Mouse (Mus musculus) stomach, embryonic 15.5 days (tissue): ENCODE measurements around the gene Lep. TPM values are rescaled to one million over a fixed set of nuclear protein-coding genes. Genes with fewer than 3 reads are reported as not detected.

Experiments used
- ATAC-seq: fragments of 200-750 bp; cut with Nextera tagmentation; 2 replicates; pipeline ENCODE4 v1.8.0; 2017; ENCODE audit warnings: low read depth, moderate number of reproducible peaks, moderate TSS enrichment; ENCODE audit not compliant: insufficient read depth, low FRiP score
- H3K27ac ChIP-seq: fragments of 300-500 bp; sonication (generic); 2 replicates; pipeline ENCODE4 v1.5.1; 2015; ENCODE audit warnings: mild to moderate bottlenecking, inconsistent platforms
- H3K27me3 ChIP-seq: fragments of 300-500 bp; sonication (generic); replicated peaks from 2 replicates; pipeline ENCODE4 v1.6.1; 2015; ENCODE audit warnings: inconsistent platforms
- H3K36me3 ChIP-seq: fragments of 300-500 bp; sonication (generic); 2 replicates; pipeline ENCODE4 v1.6.1; 2015; ENCODE audit warnings: inconsistent platforms
- H3K4me1 ChIP-seq: fragments of 300-500 bp; sonication (generic); 2 replicates; pipeline ENCODE4 v1.6.1; 2015; ENCODE audit warnings: inconsistent platforms
- H3K4me2 ChIP-seq: fragments of 300-500 bp; sonication (generic); 2 replicates; pipeline ENCODE4 v1.6.1; 2015; ENCODE audit warnings: mild to moderate bottlenecking, inconsistent platforms
- H3K4me3 ChIP-seq: fragments of 300-500 bp; sonication (generic); replicated peaks from 2 replicates; pipeline ENCODE4 v1.5.1; 2015; ENCODE audit warnings: inconsistent platforms
- H3K9ac ChIP-seq: fragments of 300-500 bp; sonication (generic); 2 replicates; pipeline ENCODE4 v1.6.1; 2015; ENCODE audit warnings: inconsistent platforms
- H3K9me3 ChIP-seq: fragments of 300-500 bp; sonication (generic); 2 replicates; pipeline ENCODE4 v1.6.1; 2016; ENCODE audit warnings: inconsistent platforms
- WGBS: fragments of 180-500 bp; shearing (Covaris S2); methylation state at CpG from one replicate; pipeline ENCODE4 v1.1.7; 2015; 5-methylcytosine and 5-hydroxymethylcytosine counted together
- polyA plus RNA-seq: library from polyadenylated mRNA; unstranded; fragments of >200 nt; fragmentation: Nextera tagmentation; extraction: Ambion mirVana; gene quantifications from 2 replicates; pipeline ENCODE4 v1.2.1, GENCODE M21; 2015

Lep gene
- polyA plus RNA-seq, result not detected in 2 replicates

- no peaks in the 10 kb centered on the region for H3K27me3 ChIP-seq
- WGBS, result 77% methylated on average over 28 of the region's 28 CpGs
- no peaks in the 10 kb centered on the region for H3K36me3 ChIP-seq
- H3K9ac ChIP-seq, result no peak within 1 kb of the TSS
- no peaks in the 10 kb centered on the region for H3K9me3 ChIP-seq
- H3K4me3 ChIP-seq, result no peak within 1 kb of the TSS
- H3K4me2 ChIP-seq, result no peak within 1 kb of the TSS
- ATAC-seq, result no peak
- no peaks in the 10 kb centered on the region for H3K4me1 ChIP-seq
- H3K27ac ChIP-seq, result no peak within 1 kb of the TSS
Observed at GRCm38 (mm10) chr6:29059846-29060685, at the start of gene Lep. Gene Lep, plus strand, starts transcription at chr6:29060220.

DNA sequence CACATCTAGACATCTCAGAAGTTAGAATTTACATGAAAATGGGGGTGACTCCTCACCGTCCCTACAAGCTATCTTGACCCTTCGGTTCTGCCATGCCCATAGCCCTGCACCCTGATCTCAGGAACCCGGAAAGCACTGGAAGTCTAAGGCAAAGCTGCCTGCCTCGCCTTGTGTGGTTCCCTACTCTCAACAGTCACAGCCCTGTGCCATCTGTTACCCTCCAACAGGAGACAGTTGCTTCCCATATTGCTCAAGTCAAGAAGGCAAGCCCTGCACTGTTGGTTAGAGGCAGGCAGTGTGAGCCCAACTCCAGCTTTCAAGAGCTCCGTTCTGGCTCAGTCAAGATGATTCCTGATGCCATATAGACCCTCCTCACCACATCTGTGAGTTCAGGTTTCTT lies 48.4 kb upstream of the Lep start:
- H3K27me3 ChIP-seq, result no peaks in the 10 kb centered on the region
- no peak overlapping the region for H3K27ac ChIP-seq
- no peaks in the 10 kb centered on the region for H3K9me3 ChIP-seq
- 77% methylated on average over 5 of the region's 5 CpGs for WGBS
- H3K4me2 ChIP-seq, result no peak overlapping the region
- H3K4me1 ChIP-seq, result 0 out of 2 replicates have a peak, but pooled peaks cover 2% of the 10 kb centered on the region
- H3K9ac ChIP-seq, result no peak overlapping the region
- no peaks in the 10 kb centered on the region for H3K36me3 ChIP-seq
- H3K4me3 ChIP-seq, result no peak overlapping the region
- no peak for ATAC-seq

DNA sequence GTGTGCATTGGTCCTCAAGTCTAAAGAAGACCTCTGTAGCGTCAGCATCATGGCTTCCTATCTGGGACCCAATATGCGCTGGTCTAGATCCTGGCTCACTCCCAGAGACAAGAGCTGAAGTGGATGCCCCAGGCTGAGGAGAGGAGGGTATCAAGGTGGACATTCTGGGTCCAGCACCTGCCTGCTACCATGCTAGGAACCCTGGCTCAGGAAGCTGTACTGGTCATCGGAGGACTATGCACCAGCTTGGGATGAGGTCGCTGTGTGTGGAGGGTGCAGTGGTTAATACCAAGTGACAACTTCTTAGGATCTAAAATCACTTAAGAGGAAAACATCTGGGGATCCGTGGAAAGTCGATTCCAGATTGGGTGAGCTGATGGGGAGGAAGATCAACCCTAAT lies 46.8 kb upstream of the Lep start:
- Histone ChIP-seq H3K9me3 (no peaks in the 10 kb centered on the region), H3K4me3 (no peak overlapping the region), H3K36me3 (no peaks in the 10 kb centered on the region), H3K4me2 (no peak overlapping the region), H3K27me3 (no peaks in the 10 kb centered on the region), H3K9ac (no peak overlapping the region), H3K4me1 (0 out of 2 replicates have a peak, but pooled peaks cover 5% of the 10 kb centered on the region), H3K27ac (no peak overlapping the region)
- WGBS, result 90% methylated on average over 6 of the region's 6 CpGs
- no peak for ATAC-seq

DNA sequence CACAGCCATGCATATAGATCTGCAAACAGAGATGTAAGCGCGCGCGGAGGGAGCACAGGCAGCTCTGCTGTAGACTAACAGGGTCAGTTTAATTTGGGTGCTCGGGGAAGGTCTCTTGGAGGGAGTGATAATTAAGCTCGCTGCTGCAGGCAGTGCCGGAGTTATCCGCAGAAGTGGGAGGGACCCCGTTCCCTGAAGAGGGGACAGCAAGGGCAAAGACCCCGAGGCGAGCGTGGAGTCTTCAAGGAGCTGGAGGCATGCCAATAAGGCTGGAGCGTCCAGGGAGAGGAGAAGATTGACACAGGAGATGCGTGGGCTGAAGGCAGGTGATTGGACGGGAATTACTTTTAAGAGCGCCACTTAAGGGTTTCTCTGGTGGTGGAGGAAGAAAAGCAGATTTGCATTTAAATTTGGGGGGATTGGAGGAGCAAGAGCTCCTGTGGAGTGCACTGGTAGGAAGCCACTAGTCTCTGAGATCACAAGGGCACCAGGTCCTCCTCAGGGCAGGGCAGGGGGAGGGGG lies 43.1 kb upstream of the Lep start:
- Histone ChIP-seq H3K4me2 (peak overlapping the region; percentile 44), H3K9me3 (no peaks in the 10 kb centered on the region), H3K27me3 (no peaks in the 10 kb centered on the region), H3K4me1 (0 out of 2 replicates have a peak, but pooled peaks cover 5% of the 10 kb centered on the region), H3K36me3 (no peaks in the 10 kb centered on the region), H3K4me3 (0 out of 2 replicates have a peak overlapping the region, but pooled peaks have one; percentile 12), H3K9ac (no peak overlapping the region), H3K27ac (no peak overlapping the region)
- 2% methylated on average over 16 of the region's 16 CpGs for WGBS
- no peak for ATAC-seq

GRCm38 (mm10) chr6:29019756-29020720 lies 40.0 kb upstream of the Lep start:
- 66% methylated on average over 18 of the region's 18 CpGs for WGBS
- Histone ChIP-seq H3K36me3 (no peaks in the 10 kb centered on the region), H3K27me3 (no peaks in the 10 kb centered on the region), H3K4me1 (peaks cover 8% of the 10 kb centered on the region), H3K27ac (no peak overlapping the region), H3K4me2 (no peak overlapping the region), H3K9ac (no peak overlapping the region), H3K4me3 (no peak overlapping the region), H3K9me3 (no peaks in the 10 kb centered on the region)
- no peak for ATAC-seq

- Histone ChIP-seq H3K4me1 (peaks cover 8% of the 10 kb centered on the region), H3K27me3 (no peaks in the 10 kb centered on the region; the same call in 1 of the 2 replicates), H3K9me3 (no peaks in the 10 kb centered on the region), H3K36me3 (no peaks in the 10 kb centered on the region), H3K27ac (no peak overlapping the region), H3K4me3 (no peak overlapping the region), H3K9ac (no peak overlapping the region), H3K4me2 (no peak overlapping the region)
- ATAC-seq, result no peak
- WGBS, result 64% methylated on average over 5 of the region's 5 CpGs
Observed at GRCm38 (mm10) chr6:29020937-29021336, 39.1 kb upstream of the Lep start.

GRCm38 (mm10) chr6:29021501-29021900 lies 38.5 kb upstream of the Lep start:
- Histone ChIP-seq H3K9ac (no peak overlapping the region), H3K36me3 (no peaks in the 10 kb centered on the region), H3K27me3 (no peaks in the 10 kb centered on the region; the same call in 1 of the 2 replicates), H3K4me1 (peaks cover 7% of the 10 kb centered on the region), H3K4me2 (no peak overlapping the region), H3K9me3 (no peaks in the 10 kb centered on the region), H3K4me3 (no peak overlapping the region), H3K27ac (no peak overlapping the region)
- no peak for ATAC-seq
- WGBS, result 45% methylated on average over 6 of the region's 6 CpGs

GRCm38 (mm10) chr6:29022115-29022514 lies 37.9 kb upstream of the Lep start:
- WGBS, result 42% methylated on average over 5 of the region's 5 CpGs
- ATAC-seq, result no peak
- H3K9me3 ChIP-seq, result no peaks in the 10 kb centered on the region

GRCm38 (mm10) chr6:29023206-29023967 lies 36.6 kb upstream of the Lep start:
- peak overlapping the region; percentile 43 for H3K4me2 ChIP-seq
- no peak for ATAC-seq
- H3K27ac ChIP-seq, result no peak overlapping the region
- H3K36me3 ChIP-seq, result no peaks in the 10 kb centered on the region
- peaks cover 3% of the 10 kb centered on the region for H3K4me1 ChIP-seq
- WGBS, result 38% methylated on average over 18 of the region's 18 CpGs
- H3K27me3 ChIP-seq, result no peaks in the 10 kb centered on the region; the same call in 1 of the 2 replicates
- H3K4me3 ChIP-seq, result no peak overlapping the region
- H3K9ac ChIP-seq, result no peak overlapping the region
- no peaks in the 10 kb centered on the region for H3K9me3 ChIP-seq

More at GRCm38 (mm10) chr6:29022115-29022514, 37.9 kb upstream of the Lep start:
- no peaks in the 10 kb centered on the region; the same call in 1 of the 2 replicates for H3K27me3 ChIP-seq
- no peaks in the 10 kb centered on the region for H3K36me3 ChIP-seq
- peaks cover 3% of the 10 kb centered on the region for H3K4me1 ChIP-seq
- no peak overlapping the region for H3K4me2 ChIP-seq
- H3K9ac ChIP-seq, result no peak overlapping the region
- H3K4me3 ChIP-seq, result no peak overlapping the region
- H3K27ac ChIP-seq, result no peak overlapping the region

GRCm38 (mm10) chr6:29024000-29024417 lies 36.0 kb upstream of the Lep start:
- Histone ChIP-seq H3K4me2 (peak overlapping the region; percentile 43), H3K9ac (no peak overlapping the region), H3K27ac (no peak overlapping the region), H3K9me3 (no peaks in the 10 kb centered on the region), H3K27me3 (no peaks in the 10 kb centered on the region; the same call in 1 of the 2 replicates), H3K4me1 (peaks cover 3% of the 10 kb centered on the region), H3K4me3 (no peak overlapping the region), H3K36me3 (no peaks in the 10 kb centered on the region)
- peak; percentile 32; the same call in 1 of the 2 replicates for ATAC-seq
- 8% methylated on average over 16 of the region's 16 CpGs for WGBS
